In the genomic region with DNA sequence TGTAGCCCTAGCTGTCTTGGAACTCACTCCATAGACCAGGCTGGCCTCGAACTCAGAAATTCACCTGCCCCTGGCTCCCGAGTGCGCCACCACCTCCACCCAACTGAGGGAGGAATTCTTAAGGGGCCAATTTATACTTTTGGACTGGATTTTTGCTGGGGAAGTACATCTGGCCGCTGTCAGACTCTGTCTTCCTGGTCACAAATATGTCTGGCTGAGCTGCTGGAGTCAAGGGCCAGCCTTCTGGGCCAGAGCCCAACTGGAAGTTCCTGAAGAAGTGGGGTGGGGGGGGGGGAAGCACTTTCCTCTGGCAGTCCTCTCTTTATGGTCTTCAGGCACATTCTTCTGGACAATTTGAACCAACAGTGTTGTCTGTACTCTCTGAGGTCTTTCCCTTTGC, we compare ENCODE assay signal across 13 mouse cellular contexts. TPM values are rescaled to one million over a fixed set of nuclear protein-coding genes. Genes with fewer than 3 reads are reported as not detected.
A peak's percentile ranks its signal among the peaks of the same experiment; 100 is the strongest.
DNase-seq lines count a peak whose midpoint lies in the region; ATAC-seq and TF ChIP-seq lines count a peak whose summit lies in the region.
"Had no signal": no experiment of that assay in that cellular context is flagged by ENCODE, and none has a peak within 500 bp of the region (broad histone marks: within the 10 kb centered on the region; RNA-seq: fewer than 3 reads in every experiment).

No protein-coding gene starts in this region.

- peak; percentile 97 for DNase-seq in heart, adult 11 months
- DNase-seq in heart, postnatal 4 days, result no peak
- DNase-seq in 3T3-L1 (ENCODE audit: low read depth, low spot score), result peak; percentile 31
- peak; percentile 70 for DNase-seq in lung, embryonic 14.5 days
- no peak for DNase-seq in embryo, embryonic 10 days (ENCODE audit: low spot score)
- DNase-seq in forebrain, postnatal 0 days, result no peak
- no peak for DNase-seq in urinary bladder, adult 18-20 months (ENCODE audit: low spot score in 2 of 2)
- DNase-seq: embryo, embryonic 11 days; right cerebral cortex, adult 18-20 months had no signal

- H3K9me3 ChIP-seq in heart, embryonic 13.5 days, result no peaks in the 10 kb centered on the region
- H3K9me3 ChIP-seq in lung, embryonic 14.5 days (ENCODE audit: low read depth, low read length), result no peaks in the 10 kb centered on the region
- no peaks in the 10 kb centered on the region for H3K9me3 ChIP-seq in forebrain, postnatal 0 days (ENCODE audit: low read length)

- H3K4me2 ChIP-seq in heart, embryonic 13.5 days, result no peak overlapping the region
- H3K4me2 ChIP-seq in lung, embryonic 14.5 days, result no peak overlapping the region; the same call in 1 of the 2 replicates
- no peak overlapping the region for H3K4me2 ChIP-seq in forebrain, postnatal 0 days (ENCODE audit: low read depth)

- H3K4me3 ChIP-seq in heart, embryonic 13.5 days, result no peak overlapping the region
- no peak overlapping the region for H3K4me3 ChIP-seq in lung, embryonic 14.5 days (ENCODE audit: low read depth, low read length)
- H3K4me3 ChIP-seq in forebrain, postnatal 0 days (ENCODE audit: low read depth, low read length), result no peak overlapping the region

- peak overlapping the region; percentile 68; the same call in 1 of the 2 replicates for H3K27ac ChIP-seq in heart, embryonic 13.5 days (replicated peaks)
- H3K27ac ChIP-seq in lung, embryonic 14.5 days (ENCODE audit: low read depth), result peak overlapping the region; percentile 83; the same call in 1 of the 2 replicates
- no peak overlapping the region for H3K27ac ChIP-seq in forebrain, postnatal 0 days (ENCODE audit: low read depth, low read length)

- H3K4me1 ChIP-seq in heart, embryonic 13.5 days, result peaks cover 60% of the 10 kb centered on the region
- H3K4me1 ChIP-seq in lung, embryonic 14.5 days (ENCODE audit: insufficient read depth), result peaks cover 38% of the 10 kb centered on the region
- peaks cover 18% of the 10 kb centered on the region; the same call in 1 of the 2 replicates for H3K4me1 ChIP-seq in forebrain, postnatal 0 days (ENCODE audit: insufficient read depth)

- H3K27me3 ChIP-seq in heart, embryonic 13.5 days (replicated peaks), result no peaks in the 10 kb centered on the region
- no peaks in the 10 kb centered on the region for H3K27me3 ChIP-seq in lung, embryonic 14.5 days (ENCODE audit: insufficient read depth, low read length)
- H3K27me3 ChIP-seq in forebrain, postnatal 0 days (ENCODE audit: insufficient read depth, low read length), result no peaks in the 10 kb centered on the region

- TF ChIP-seq CTCF in lung, embryonic 14.5 days (IDR thresholded peaks at IDR 0.05; ENCODE audit: low read depth), result no peak
- TF ChIP-seq CTCF in forebrain, postnatal 0 days (IDR thresholded peaks at IDR 0.05; ENCODE audit: low read depth), result no peak

- ATAC-seq in heart, embryonic 13.5 days (ENCODE audit: extremely low read depth, insufficient number of reproducible peaks, low FRiP score, low TSS enrichment), result no peak
- ATAC-seq in lung, embryonic 14.5 days (ENCODE audit: insufficient read depth), result no peak
- no peak for ATAC-seq in forebrain, postnatal 0 days
- ATAC-seq: CD4-positive, CD25-positive, alpha-beta regulatory T cell, adult 4 months; intestine, postnatal 0 days had no signal

- H3K9ac ChIP-seq in heart, embryonic 13.5 days, result peak overlapping the region; percentile 6; the same call in 1 of the 2 replicates
- no peak overlapping the region for H3K9ac ChIP-seq in lung, embryonic 14.5 days
- H3K9ac ChIP-seq in forebrain, postnatal 0 days, result no peak overlapping the region

- 67% methylated on average over 4 of the region's 4 CpGs for WGBS in heart, embryonic 13.5 days
- WGBS in lung, embryonic 14.5 days, result 67% methylated on average over 4 of the region's 4 CpGs
- WGBS in forebrain, postnatal 0 days, result 87% methylated on average over 4 of the region's 4 CpGs

- no peaks in the 10 kb centered on the region for H3K36me3 ChIP-seq in heart, embryonic 13.5 days
- H3K36me3 ChIP-seq in lung, embryonic 14.5 days (ENCODE audit: insufficient read depth), result no peaks in the 10 kb centered on the region
- H3K36me3 ChIP-seq in forebrain, postnatal 0 days (ENCODE audit: insufficient read depth), result no peaks in the 10 kb centered on the region

RNA-seq across cellular contexts. Expression of gene Tmem110, which starts 2.7 kb away (rescaled TPM):
- 10 to 100 TPM; 14.4 to 14.7 TPM for total RNA-seq in heart, postnatal 4 days (2021)
- 14.7 and 15.0 TPM in 2 replicates for polyA plus RNA-seq in heart, embryonic 13.5 days (2015; fragmentation: Nextera tagmentation; extraction: Ambion mirVana)
- polyA plus RNA-seq in lung, embryonic 14.5 days (2014; fragmentation: Nextera tagmentation; extraction: Ambion mirVana), result 32.2 and 33.7 TPM in 2 replicates
- 18.6 and 19.0 TPM in 2 replicates for total RNA-seq in forebrain, postnatal 0 days (2014; rRNA removed)
- polyA plus RNA-seq in forebrain, postnatal 0 days (2015; fragmentation: Nextera tagmentation; extraction: Ambion mirVana), result 10.2 and 12.0 TPM in 2 replicates

RNA-seq across cellular contexts. Expression of gene Mustn1, which starts 50.9 kb away (rescaled TPM):
- total RNA-seq in heart, postnatal 4 days (2021), result 1 to 10 TPM; 6.9 to 7.3 TPM
- 2.5 and 2.6 TPM in 2 replicates for polyA plus RNA-seq in heart, embryonic 13.5 days (2015; fragmentation: Nextera tagmentation; extraction: Ambion mirVana)
- 3.8 and 5.1 TPM in 2 replicates for polyA plus RNA-seq in lung, embryonic 14.5 days (2014; fragmentation: Nextera tagmentation; extraction: Ambion mirVana)
- 0.52 and 0.85 TPM in 2 replicates for total RNA-seq in forebrain, postnatal 0 days (2014; rRNA removed)
- 1.2 TPM in 2 replicates for polyA plus RNA-seq in forebrain, postnatal 0 days (2015; fragmentation: Nextera tagmentation; extraction: Ambion mirVana)

RNA-seq across cellular contexts. Expression of gene Itih4, which starts 58.2 kb away (rescaled TPM):
- 1 to 10 TPM; 1.6 to 2.5 TPM for total RNA-seq in heart, postnatal 4 days (2021)
- 0.12 and 1.1 TPM in 2 replicates for polyA plus RNA-seq in heart, embryonic 13.5 days (2015; fragmentation: Nextera tagmentation; extraction: Ambion mirVana)
- polyA plus RNA-seq in lung, embryonic 14.5 days (2014; fragmentation: Nextera tagmentation; extraction: Ambion mirVana), result not detected in 2 replicates
- 0.15 TPM in 1 of 2 replicates, not detected in the other for total RNA-seq in forebrain, postnatal 0 days (2014; rRNA removed)
- 0.15 and 0.19 TPM in 2 replicates for polyA plus RNA-seq in forebrain, postnatal 0 days (2015; fragmentation: Nextera tagmentation; extraction: Ambion mirVana)
- total RNA-seq: megakaryocyte-erythroid progenitor cell, adult 5-6 weeks had no signal
- polyA plus RNA-seq: CD4-positive, CD25-positive, alpha-beta regulatory T cell, adult 4 months had no signal

Comparison
In these comparisons a context has a peak if more than half of its experiments do, and no peak if none do; other contexts are left out.
1. DNase-seq: peak in heart, adult 11 months (single experiment), 3T3-L1 (single experiment) and lung, embryonic 14.5 days (single experiment); none in heart, postnatal 4 days (single experiment), embryo, embryonic 10 days (single experiment), forebrain, postnatal 0 days (single experiment) and urinary bladder, adult 18-20 months (0 of 2).